In the genomic region with DNA sequence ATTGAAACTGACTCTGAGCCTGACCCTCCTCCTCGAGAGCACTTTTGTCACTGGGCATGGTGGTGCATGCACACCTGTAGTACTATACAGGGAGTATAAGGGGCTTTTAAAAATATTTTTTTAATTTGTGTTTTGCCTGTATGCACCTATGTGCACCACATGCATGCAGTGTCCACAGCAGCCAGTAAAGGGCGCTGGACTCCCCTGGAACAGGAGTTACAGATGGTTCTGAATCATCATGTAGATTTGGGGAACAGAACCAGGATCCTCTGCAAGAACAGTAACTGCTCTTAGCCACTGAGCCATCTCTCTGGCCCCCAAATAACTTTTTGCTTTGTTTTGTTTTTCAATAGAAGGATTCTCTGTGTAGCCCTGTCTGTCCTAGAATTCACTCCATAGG, we compare ENCODE assay signal across 1 mouse cellular context.
TF ChIP-seq lines count a peak whose summit lies in the region.

No protein-coding gene starts in this region.

TF ChIP-seq in MEL, 35 proteins besides CTCF, POLR2A, EP300 and RAD21:
- peak; percentile 23; the same call in 1 of the 2 replicates for TF ChIP-seq ZC3H11A (IDR thresholded peaks at IDR 0.05; ENCODE audit: low read depth, low read length)
- no peak for TF ChIP-seq SIN3A (IDR thresholded peaks at IDR 0.05; ENCODE audit: low read length)
- peak; percentile 56 for TF ChIP-seq SMC3 (IDR thresholded peaks at IDR 0.05; ENCODE audit: low read depth, low read length)
